Mouse (Mus musculus): Measurements from ENCODE around the gene Aldh16a1. TPM values are rescaled to one million over a fixed set of nuclear protein-coding genes. Genes with fewer than 3 reads are reported as not detected.
A peak's percentile ranks its signal among the peaks of the same experiment; 100 is the strongest.
"Not testable (repeated sequence)": the region's sequence is repeated elsewhere in the genome, so short reads cannot be mapped to it uniquely, and the experiment has no call there.

Gene Aldh16a1
- total RNA-seq, 2 experiments from 2014 or later: 20.6 to 22.8 TPM

- intact Hi-C loops (cut with DNase I): no loop called here
- no peak for DNase-seq
Observed at GRCm38 (mm10) chr7:45180896-45181477, 26.6 kb upstream of the Aldh16a1 start, which contains the start of gene Pth2. Pth2 (plus strand) TSS chr7:45180995.

GRCm38 (mm10) chr7:45179469-45179868 lies 25.1 kb upstream of the Aldh16a1 start, which contains the start of gene Gfy:
Gfy (minus strand) TSS chr7:45179569.
- intact Hi-C loops (cut with DNase I): no loop called here

GRCm38 (mm10) chr7:45178550-45178949 lies 24.2 kb upstream of the Aldh16a1 start:
- intact Hi-C loops (cut with DNase I): no loop called here
- no peak for DNase-seq

More at GRCm38 (mm10) chr7:45179469-45179868, 25.1 kb upstream of the Aldh16a1 start, which contains the start of gene Gfy:
- DNase-seq: no peak

GRCm38 (mm10) chr7:45176356-45176755 lies 22.0 kb upstream of the Aldh16a1 start:
- DNase-seq: no peak

GRCm38 (mm10) chr7:45175929-45176328 lies 21.5 kb upstream of the Aldh16a1 start:
- no peak for DNase-seq
- intact Hi-C loops (cut with DNase I): no loop called here

More at GRCm38 (mm10) chr7:45176356-45176755, 22.0 kb upstream of the Aldh16a1 start:
- intact Hi-C loops (cut with DNase I): no loop called here

- no peak for DNase-seq
- intact Hi-C loops (cut with DNase I): no loop called here
Observed at GRCm38 (mm10) chr7:45175398-45175797, 21.0 kb upstream of the Aldh16a1 start.

GRCm38 (mm10) chr7:45174567-45175280 lies 20.3 kb upstream of the Aldh16a1 start:
- intact Hi-C loops (cut with DNase I): no loop called here
- no peak for DNase-seq

- DNase-seq: not testable (repeated sequence)
Observed at GRCm38 (mm10) chr7:45173772-45174171, 19.4 kb upstream of the Aldh16a1 start.

GRCm38 (mm10) chr7:45172974-45173373 lies 18.6 kb upstream of the Aldh16a1 start:
- DNase-seq: peak in 1 of 2 experiments; percentile 33

More at GRCm38 (mm10) chr7:45173772-45174171, 19.4 kb upstream of the Aldh16a1 start:
- intact Hi-C loops (cut with DNase I): not testable (repeated sequence)

GRCm38 (mm10) chr7:45169495-45169894 lies 15.1 kb upstream of the Aldh16a1 start:
- intact Hi-C loops (cut with DNase I): no loop called here

More at GRCm38 (mm10) chr7:45172974-45173373, 18.6 kb upstream of the Aldh16a1 start:
- intact Hi-C loops (cut with DNase I): no loop called here

GRCm38 (mm10) chr7:45168656-45169055 lies 14.3 kb upstream of the Aldh16a1 start:
- no peak for DNase-seq
- intact Hi-C loops (cut with DNase I): no loop called here

More at GRCm38 (mm10) chr7:45169495-45169894, 15.1 kb upstream of the Aldh16a1 start:
- no peak for DNase-seq

GRCm38 (mm10) chr7:45167761-45168445 lies 13.5 kb upstream of the Aldh16a1 start:
- intact Hi-C loops (cut with DNase I): no loop called here
- DNase-seq: no peak

GRCm38 (mm10) chr7:45166950-45167401 lies 12.6 kb upstream of the Aldh16a1 start:
- DNase-seq: no peak
- intact Hi-C loops (cut with DNase I): no loop called here

- intact Hi-C loops (cut with DNase I): no loop called here
- no peak for DNase-seq
Observed at GRCm38 (mm10) chr7:45165701-45166100, 11.3 kb upstream of the Aldh16a1 start.

GRCm38 (mm10) chr7:45164833-45165232 lies 10.4 kb upstream of the Aldh16a1 start:
- DNase-seq: no peak
- intact Hi-C loops (cut with DNase I): no loop called here

- no peak for DNase-seq
- intact Hi-C loops (cut with DNase I): loop anchor here (2.0 kb wide), 1 partner anchor 135 kb away; no protein-coding TSS in a partner anchor
Observed at GRCm38 (mm10) chr7:45163735-45164490, 9.5 kb upstream of the Aldh16a1 start, which contains the start of gene Slc17a7. Slc17a7 (plus strand) TSS chr7:45163949.

- DNase-seq: no peak
- intact Hi-C loops (cut with DNase I): loop anchor here (1.0 to 2.0 kb wide), 2 partner anchors 35 to 136 kb away; no protein-coding TSS in a partner anchor
Observed at GRCm38 (mm10) chr7:45162996-45163615, 8.7 kb upstream of the Aldh16a1 start.

GRCm38 (mm10) chr7:45162551-45162950 lies 8.2 kb upstream of the Aldh16a1 start:
- intact Hi-C loops (cut with DNase I): loop anchor here (1.0 to 2.0 kb wide), 2 partner anchors 36 to 136 kb away; no protein-coding TSS in a partner anchor
- no peak for DNase-seq
